Mouse (Mus musculus): ENCODE results near the gene Tgfbr1.

DNA sequence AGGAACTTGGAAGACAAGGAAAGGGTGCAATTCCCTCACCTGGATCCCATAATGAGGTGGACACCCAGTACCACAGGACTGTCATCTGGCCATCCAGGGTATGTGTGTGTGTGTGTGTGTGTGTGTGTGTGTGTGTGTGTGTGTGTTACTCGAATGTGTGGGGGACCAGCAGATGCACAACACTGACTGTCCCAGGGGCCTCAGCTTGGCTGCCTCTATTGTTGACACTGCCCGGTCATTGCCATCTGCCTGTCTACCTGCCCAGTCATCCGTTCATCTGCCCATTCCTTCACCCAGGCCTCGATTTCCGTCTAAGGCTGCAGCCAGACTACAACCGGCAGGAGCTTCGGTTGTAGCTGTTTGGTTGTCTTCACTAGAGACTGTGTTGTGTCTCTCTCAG is 79.7 kb downstream of the Tgfbr1 start:
- TF ChIP-seq CTCF (IDR thresholded peaks at IDR 0.05; ENCODE audit: control insufficient read depth, insufficient read depth, low read length) (no peak), POLR2A (IDR thresholded peaks at IDR 0.05; ENCODE audit: borderline replicate concordance, control insufficient read depth, low read depth, low read length) (no peak)

Data from bone marrow, adult 2 months (tissue).